Mouse (Mus musculus) CH12F3 (cell line): ENCODE data around the gene Dnm2.

Experiments used
- in situ Hi-C: fragments of 300-500 bp; cut with MboI; formaldehyde crosslinking; loops from 2 replicates; pipeline ENCODE4 v1.14.3; 2020; ENCODE audit warnings: low sequenced_read_pairs

Gene Dnm2

GRCm38 (mm10) chr9:21428178-21428577 lies 3.5 kb downstream of the Dnm2 start:
- in situ Hi-C loops, result no loop called here

- in situ Hi-C loops, result no loop called here
Observed at GRCm38 (mm10) chr9:21430724-21431123, 6.0 kb downstream of the Dnm2 start.

- in situ Hi-C loops, result no loop called here
Observed at GRCm38 (mm10) chr9:21432066-21432465, 7.4 kb downstream of the Dnm2 start.

- in situ Hi-C loops, result no loop called here
Observed at GRCm38 (mm10) chr9:21433766-21434165, 9.1 kb downstream of the Dnm2 start.

GRCm38 (mm10) chr9:21434410-21434809 lies 9.7 kb downstream of the Dnm2 start:
- in situ Hi-C loops, result no loop called here

- in situ Hi-C loops, result no loop called here
Observed at GRCm38 (mm10) chr9:21435777-21436635, 11.3 kb downstream of the Dnm2 start.

GRCm38 (mm10) chr9:21437577-21437976 lies 12.9 kb downstream of the Dnm2 start:
- in situ Hi-C loops, result no loop called here

- in situ Hi-C loops, result no loop called here
Observed at GRCm38 (mm10) chr9:21438219-21438618, 13.5 kb downstream of the Dnm2 start.

- in situ Hi-C loops, result no loop called here
Observed at GRCm38 (mm10) chr9:21439456-21439855, 14.7 kb downstream of the Dnm2 start.

- in situ Hi-C loops, result no loop called here
Observed at GRCm38 (mm10) chr9:21439914-21440313, 15.2 kb downstream of the Dnm2 start.

GRCm38 (mm10) chr9:21440387-21440786 lies 15.7 kb downstream of the Dnm2 start:
- in situ Hi-C loops, result no loop called here

- in situ Hi-C loops, result no loop called here
Observed at GRCm38 (mm10) chr9:21443853-21444252, 19.1 kb downstream of the Dnm2 start.

- in situ Hi-C loops, result no loop called here
Observed at GRCm38 (mm10) chr9:21444574-21444973, 19.9 kb downstream of the Dnm2 start.

GRCm38 (mm10) chr9:21445081-21445744 lies 20.5 kb downstream of the Dnm2 start:
- in situ Hi-C loops, result no loop called here

- in situ Hi-C loops, result no loop called here
Observed at GRCm38 (mm10) chr9:21447778-21448177, 23.1 kb downstream of the Dnm2 start.

- in situ Hi-C loops, result no loop called here
Observed at GRCm38 (mm10) chr9:21449710-21450109, 25.0 kb downstream of the Dnm2 start.

GRCm38 (mm10) chr9:21450270-21450669 lies 25.6 kb downstream of the Dnm2 start:
- in situ Hi-C loops, result no loop called here

GRCm38 (mm10) chr9:21451391-21451790 lies 26.7 kb downstream of the Dnm2 start:
- in situ Hi-C loops, result no loop called here

- in situ Hi-C loops, result no loop called here
Observed at GRCm38 (mm10) chr9:21451870-21452269, 27.2 kb downstream of the Dnm2 start.

- in situ Hi-C loops, result no loop called here
Observed at GRCm38 (mm10) chr9:21453003-21453402, 28.3 kb downstream of the Dnm2 start.

- in situ Hi-C loops, result no loop called here
Observed at GRCm38 (mm10) chr9:21453459-21453858, 28.8 kb downstream of the Dnm2 start.

GRCm38 (mm10) chr9:21454556-21454955 lies 29.8 kb downstream of the Dnm2 start:
- in situ Hi-C loops, result no loop called here
